Mouse (Mus musculus) left cerebral cortex, adult 9 months (tissue): ENCODE measurements around the gene Gys1.
"Not testable (repeated sequence)": the region's sequence is repeated elsewhere in the genome, so short reads cannot be mapped to it uniquely, and the experiment has no call there.

Source experiments
- DNase-seq, 2 experiments: peaks; one replicate each; pipeline ENCODE4 v3.0.0; 2022; ENCODE audit warnings: low spot score in 2 of 2

Gene Gys1

GRCm38 (mm10) chr7:45434203-45435015, at the start of gene Gys1:
Gene Gys1, plus strand, starts transcription at chr7:45434844.
- peak; percentile 100 for DNase-seq

- no peak for DNase-seq
Measured at GRCm38 (mm10) chr7:45386077-45386476, 48.6 kb upstream of the Gys1 start.

- DNase-seq: peak in 1 of 2 experiments; percentile 26
Measured at GRCm38 (mm10) chr7:45395129-45395541, 39.5 kb upstream of the Gys1 start.

- DNase-seq: peak; percentile 99 to 100
Measured at GRCm38 (mm10) chr7:45395578-45396336, 38.9 kb upstream of the Gys1 start, which contains the start of gene Snrnp70. Gene Snrnp70, minus strand, starts transcription at chr7:45395742.

GRCm38 (mm10) chr7:45396337-45396775, 38.3 kb upstream of the Gys1 start:
- DNase-seq: not testable (repeated sequence)

GRCm38 (mm10) chr7:45396787-45397186, 37.9 kb upstream of the Gys1 start:
- DNase-seq: no peak

GRCm38 (mm10) chr7:45401521-45402085, 33.0 kb upstream of the Gys1 start:
- DNase-seq: no peak

GRCm38 (mm10) chr7:45403532-45404261, 30.9 kb upstream of the Gys1 start:
- peak in 1 of 2 experiments; percentile 34 for DNase-seq

GRCm38 (mm10) chr7:45405091-45406075, 29.3 kb upstream of the Gys1 start, which contains the start of gene Kcna7:
Gene Kcna7, plus strand, starts transcription at chr7:45405653.
- peak in 1 of 2 experiments; percentile 73 for DNase-seq

- DNase-seq: no peak
Measured at GRCm38 (mm10) chr7:45406157-45407156, 28.2 kb upstream of the Gys1 start.

- DNase-seq: no peak
Measured at GRCm38 (mm10) chr7:45407836-45408235, 26.8 kb upstream of the Gys1 start.

GRCm38 (mm10) chr7:45408351-45408750, 26.3 kb upstream of the Gys1 start:
- DNase-seq: no peak

GRCm38 (mm10) chr7:45408949-45409348, 25.7 kb upstream of the Gys1 start:
- no peak for DNase-seq

- DNase-seq: no peak
Measured at GRCm38 (mm10) chr7:45409497-45410163, 25.0 kb upstream of the Gys1 start.

GRCm38 (mm10) chr7:45412421-45412820, 22.2 kb upstream of the Gys1 start:
- DNase-seq: no peak

GRCm38 (mm10) chr7:45413113-45413863, 21.4 kb upstream of the Gys1 start, which contains the start of gene Ntf5:
Gene Ntf5, plus strand, starts transcription at chr7:45413695.
- DNase-seq: no peak

GRCm38 (mm10) chr7:45413864-45414739, 20.5 kb upstream of the Gys1 start:
- no peak for DNase-seq
